Mouse (Mus musculus) mesoderm, embryonic 11.5 days (tissue): Measurements from ENCODE around the gene Sertad2.

Source experiments
- DNase-seq: peaks from one replicate; pipeline ENCODE4 v3.0.0-alpha.2; 2012; ENCODE audit warnings: low read depth, low spot score

The Sertad2 gene

DNA sequence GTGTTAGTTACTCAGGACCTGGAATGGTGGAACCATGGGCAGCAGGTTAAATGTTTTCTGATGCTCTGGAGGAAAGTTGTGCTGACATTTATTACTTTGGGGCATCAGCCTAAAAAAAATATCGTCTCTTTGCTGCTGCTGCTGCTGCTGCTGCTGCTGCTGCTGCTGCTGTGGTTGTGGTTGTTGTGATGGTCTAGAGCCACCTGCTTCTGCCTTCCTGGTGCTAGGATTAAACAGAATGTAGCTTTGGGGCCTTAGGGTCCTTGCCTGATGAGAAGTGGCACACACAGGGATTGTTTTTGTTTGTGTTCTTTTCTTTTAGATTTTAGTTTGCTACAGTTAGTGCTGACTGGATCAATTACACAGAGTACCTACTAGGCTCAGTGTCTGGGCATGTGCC lies 101.1 kb downstream of the Sertad2 start:
- DNase-seq: no peak

DNA sequence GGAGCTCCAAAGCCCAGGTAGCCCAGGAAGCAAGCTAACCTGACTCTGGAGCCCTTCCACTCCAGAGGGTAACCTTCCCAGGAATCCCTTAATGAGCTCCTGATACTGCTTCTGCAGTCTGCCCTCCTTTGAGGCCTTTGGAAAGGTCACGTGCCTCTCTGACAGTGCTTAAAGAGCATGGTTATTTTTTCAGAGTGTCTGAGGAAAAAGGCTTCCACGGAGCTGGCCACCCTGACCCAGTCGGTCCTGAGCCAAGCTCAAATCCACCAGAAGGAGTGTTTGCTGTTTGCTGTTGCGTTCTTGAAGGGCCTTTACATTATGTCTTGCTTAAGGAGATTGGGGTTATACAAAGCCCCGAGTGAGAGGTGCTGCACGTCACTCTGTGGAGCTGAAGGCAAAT lies 101.8 kb downstream of the Sertad2 start:
- DNase-seq: no peak

DNA sequence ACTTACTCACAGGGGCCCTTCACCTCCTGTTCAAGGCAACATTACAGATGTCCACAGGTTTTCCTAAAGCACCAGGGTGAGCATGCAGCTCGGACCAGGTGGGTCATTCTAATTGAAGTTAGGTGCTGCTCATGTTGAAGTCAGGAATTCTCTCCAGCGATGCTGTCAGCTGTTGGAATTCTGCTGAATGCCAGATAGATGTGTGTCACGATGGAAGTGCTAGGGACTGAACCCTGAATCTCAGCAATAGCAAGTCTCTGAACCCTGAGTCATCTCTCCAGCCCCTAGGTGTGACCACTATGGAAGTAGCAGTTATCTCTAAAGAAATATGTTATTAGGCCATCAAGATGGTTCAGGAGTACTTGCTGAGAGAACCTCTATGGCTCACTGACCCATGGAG lies 102.5 kb downstream of the Sertad2 start:
- DNase-seq: no peak

DNA sequence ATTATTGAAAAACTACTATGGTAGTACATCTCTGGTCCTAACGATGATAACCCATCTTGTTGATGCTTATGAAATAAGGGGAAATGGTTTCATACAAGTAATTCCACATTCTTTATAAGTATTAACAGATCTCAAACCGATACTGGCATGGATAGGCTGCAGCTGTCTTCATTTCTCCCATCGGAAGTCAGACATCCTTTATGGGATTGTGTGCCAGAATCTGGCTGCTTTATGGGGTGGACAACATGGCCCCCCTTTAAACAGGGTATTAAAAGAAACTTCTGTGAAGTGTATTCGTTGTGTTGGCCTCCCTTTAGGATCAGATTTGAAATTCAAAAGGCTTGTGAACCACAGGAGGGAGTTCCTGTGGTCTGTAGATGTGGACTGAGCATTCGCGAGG lies 103.1 kb downstream of the Sertad2 start:
- DNase-seq: no peak

DNA sequence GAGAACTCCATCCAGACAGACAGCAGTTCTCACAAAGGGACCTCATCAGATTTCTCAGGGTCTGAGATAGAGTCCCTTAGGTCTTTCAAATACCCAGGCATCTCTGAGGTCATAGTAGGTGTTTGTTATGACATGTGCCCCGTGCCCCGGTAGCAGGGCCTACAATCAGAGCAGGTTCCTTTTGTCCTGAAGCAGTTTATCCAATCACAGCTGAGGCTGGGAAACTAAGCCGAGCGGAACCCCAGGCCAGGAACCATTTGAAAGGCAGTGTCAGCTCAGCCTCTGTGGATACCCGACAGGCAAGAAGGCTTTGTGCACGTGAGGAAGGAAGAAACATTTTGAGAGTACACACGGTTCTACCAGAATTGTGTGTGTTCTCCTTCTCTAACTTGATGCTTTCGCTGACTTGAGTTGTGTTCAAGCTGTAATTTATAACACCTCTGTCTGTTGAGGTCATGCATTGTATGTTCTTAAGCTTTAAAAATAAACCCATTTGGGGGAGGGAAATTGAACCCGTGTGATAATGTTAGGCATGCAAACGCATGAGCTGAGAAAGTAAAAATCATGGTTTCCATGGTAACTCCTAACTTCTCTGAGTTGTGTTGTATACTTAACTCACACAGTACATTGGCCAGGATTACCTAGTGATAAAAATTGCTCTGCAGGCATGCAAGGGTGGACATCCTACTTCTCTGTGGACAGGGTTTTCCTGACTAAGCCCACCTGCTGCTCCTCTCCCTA lies 104.1 kb downstream of the Sertad2 start:
- DNase-seq: no peak

DNA sequence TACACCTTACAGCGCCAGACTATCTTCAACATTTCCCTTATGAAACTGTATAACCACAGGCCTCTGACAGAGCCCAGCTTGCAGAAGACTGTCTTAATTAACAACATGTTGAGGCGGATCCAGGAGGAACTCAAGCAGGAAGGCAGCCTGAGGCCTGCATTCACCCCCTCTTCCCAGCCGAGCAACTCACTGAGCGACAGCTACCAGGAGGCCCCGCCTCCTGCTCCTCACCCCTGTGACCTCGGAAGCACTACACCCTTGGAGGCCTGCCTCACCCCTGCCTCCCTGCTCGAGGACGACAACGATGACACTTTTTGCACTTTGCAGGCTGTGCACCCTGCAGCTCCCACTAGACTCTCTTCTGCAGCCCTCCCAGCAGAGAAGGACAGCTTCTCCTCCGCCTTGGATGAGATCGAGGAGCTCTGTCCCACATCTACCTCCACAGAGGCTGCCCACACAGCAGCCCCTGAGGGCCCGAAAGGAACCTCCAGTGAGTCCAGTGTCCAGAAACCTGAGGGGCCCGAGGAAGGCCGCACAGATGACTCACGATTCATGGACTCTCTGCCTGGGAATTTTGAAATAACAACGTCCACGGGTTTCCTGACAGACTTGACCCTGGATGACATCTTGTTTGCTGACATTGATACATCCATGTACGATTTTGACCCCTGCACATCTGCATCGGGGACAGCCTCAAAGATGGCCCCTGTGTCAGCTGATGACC lies 105.0 kb downstream of the Sertad2 start:
- peak; percentile 55 for DNase-seq

DNA sequence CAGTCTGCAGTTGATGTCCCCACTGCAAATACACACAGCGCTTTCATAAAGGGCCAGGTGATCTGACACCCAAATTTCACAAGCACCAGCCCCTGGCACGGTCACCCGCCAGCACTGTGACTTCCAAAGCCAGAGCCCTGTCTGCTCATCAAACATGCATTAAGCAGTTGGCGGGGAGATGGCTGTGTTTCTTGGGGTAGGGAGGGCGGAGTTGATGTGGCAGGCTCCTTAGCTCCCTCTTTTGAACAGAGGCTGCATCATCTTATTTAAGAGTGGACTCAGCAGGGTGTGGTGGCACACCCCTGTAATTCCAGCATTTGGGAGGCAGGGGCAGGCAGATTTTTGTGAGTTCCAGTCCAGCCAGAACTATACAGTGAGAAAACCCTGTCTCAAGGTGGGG lies 106.4 kb downstream of the Sertad2 start:
- DNase-seq: no peak

DNA sequence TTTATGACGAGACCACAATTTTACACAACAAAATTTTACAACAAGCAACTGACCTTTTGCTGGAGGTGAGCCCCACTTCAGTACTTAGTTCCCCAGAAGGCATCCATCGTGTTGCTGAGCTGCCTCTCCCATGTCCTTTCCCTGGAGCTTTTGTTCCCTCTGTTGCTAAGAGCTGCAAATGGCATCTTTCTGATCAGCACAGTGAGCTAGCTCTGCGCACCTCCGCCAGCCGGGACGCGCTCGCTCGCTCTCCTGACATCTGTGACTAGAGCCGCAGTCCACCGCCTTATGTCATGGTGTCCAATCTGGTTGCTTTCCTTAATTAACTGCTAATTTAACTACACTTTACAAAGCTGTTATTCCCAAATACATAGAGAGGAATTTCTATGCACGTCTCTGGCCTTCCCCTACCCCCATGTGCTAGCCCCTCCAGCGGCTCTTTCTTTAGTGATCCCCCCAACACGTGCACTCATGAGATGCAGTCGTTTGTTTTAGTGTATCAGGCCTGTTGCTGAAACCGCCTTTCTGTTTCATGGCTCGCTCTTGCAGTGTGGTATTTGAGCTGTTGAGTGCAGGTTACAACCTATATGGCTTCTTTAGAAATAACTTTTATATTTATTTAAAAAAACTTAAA lies 107.1 kb downstream of the Sertad2 start:
- peak; percentile 62 for DNase-seq

DNA sequence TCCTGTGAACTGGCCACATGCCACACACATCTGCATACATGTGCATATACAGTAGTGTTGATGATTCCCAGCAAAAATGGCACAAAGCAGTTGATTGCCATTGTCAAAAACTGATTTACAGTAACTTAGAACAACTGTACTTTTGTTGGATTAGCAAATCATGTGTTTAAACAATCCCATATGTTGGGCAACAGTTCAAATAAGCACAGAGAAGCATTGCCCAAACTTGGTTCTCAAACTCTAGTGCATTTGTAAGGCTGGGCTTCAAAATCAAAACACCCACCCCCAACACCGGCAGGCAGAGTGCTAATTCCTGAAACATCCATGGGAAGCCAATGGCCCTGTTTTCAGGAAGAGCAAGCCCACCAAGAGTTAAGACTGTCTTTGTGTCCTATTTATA lies 108.1 kb downstream of the Sertad2 start:
- DNase-seq: no peak

DNA sequence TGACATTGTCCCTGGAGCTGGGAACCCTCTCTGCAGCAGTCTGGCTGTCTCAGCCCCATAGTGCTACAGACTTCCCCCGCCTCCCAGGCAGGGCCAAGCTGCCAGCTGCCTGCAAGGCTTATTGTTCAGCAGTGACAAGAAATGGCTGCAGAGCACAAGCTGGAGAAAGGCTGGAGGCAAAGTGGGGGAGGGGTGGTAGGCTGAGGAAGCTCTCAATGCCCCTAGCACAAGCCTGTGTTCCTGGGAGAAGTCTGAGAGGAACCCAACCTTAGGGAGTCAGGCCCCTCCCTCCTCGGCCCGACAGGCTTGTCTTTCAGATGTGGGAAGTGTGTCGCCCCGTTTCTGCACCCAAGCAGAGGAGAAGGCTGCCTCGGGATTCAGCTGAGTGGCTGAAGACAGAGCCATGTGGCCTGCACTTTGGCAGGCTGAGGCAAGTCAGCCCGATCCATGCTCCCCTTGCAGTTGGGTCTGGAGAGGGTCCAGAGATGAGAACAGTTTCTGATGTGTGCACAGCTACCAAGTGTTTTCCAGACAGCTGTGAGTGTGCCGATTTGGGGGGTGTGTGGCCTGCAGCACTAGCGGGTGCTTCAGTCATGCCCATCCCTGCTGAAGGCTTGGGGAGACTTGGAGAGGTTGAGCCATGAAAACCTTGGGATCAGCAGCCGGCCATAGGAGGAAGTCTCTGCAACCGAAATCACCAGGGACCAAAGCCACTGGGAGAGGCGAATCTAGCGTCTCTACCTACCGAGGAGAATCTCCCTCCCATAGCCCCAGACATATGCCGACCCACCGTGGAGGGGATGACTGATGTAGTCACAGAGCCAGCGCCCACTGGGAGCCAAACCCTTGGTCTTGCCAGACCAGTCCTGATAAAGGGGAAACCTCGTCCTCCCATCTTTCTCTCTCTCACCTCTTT lies 113.0 kb downstream of the Sertad2 start:
- peak; percentile 84 for DNase-seq

DNA sequence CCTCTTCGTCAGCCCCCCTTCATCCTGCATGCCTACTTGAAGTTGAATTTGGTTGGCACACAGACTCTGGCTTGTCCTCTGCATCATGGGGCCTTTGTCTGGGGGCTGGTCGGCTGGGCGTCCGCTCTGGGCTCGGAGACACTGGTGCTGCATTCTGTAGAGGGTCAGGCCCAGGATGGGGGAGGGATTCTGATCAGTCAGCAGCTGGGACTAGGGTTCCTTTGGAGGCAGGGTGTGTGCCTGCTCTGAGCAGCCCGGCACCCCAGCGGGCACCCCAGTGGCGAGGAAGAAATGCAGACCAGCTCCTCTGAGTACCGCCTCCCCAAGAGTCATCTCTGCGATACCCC lies 113.6 kb downstream of the Sertad2 start:
- DNase-seq: no peak

DNA sequence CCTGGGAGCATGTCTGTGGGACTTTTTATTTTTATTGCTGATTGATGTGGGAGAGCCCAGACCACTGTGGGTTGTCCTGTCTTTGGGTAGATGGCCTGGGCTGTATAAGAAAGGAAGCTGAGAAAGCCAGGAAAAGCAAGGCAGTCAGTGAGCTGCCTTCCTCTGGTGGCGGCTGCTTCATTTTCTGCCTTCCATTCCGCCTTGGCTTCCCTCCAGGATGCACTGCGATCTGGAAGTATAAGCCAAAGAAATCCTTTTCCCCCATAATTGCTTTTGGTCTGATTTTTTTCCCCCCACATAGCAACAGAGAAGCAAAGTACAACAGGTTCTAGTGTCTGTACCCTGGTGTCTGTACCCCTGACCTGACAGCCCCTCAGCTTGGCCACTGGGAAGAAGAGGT lies 116.0 kb downstream of the Sertad2 start:
- no peak for DNase-seq

DNA sequence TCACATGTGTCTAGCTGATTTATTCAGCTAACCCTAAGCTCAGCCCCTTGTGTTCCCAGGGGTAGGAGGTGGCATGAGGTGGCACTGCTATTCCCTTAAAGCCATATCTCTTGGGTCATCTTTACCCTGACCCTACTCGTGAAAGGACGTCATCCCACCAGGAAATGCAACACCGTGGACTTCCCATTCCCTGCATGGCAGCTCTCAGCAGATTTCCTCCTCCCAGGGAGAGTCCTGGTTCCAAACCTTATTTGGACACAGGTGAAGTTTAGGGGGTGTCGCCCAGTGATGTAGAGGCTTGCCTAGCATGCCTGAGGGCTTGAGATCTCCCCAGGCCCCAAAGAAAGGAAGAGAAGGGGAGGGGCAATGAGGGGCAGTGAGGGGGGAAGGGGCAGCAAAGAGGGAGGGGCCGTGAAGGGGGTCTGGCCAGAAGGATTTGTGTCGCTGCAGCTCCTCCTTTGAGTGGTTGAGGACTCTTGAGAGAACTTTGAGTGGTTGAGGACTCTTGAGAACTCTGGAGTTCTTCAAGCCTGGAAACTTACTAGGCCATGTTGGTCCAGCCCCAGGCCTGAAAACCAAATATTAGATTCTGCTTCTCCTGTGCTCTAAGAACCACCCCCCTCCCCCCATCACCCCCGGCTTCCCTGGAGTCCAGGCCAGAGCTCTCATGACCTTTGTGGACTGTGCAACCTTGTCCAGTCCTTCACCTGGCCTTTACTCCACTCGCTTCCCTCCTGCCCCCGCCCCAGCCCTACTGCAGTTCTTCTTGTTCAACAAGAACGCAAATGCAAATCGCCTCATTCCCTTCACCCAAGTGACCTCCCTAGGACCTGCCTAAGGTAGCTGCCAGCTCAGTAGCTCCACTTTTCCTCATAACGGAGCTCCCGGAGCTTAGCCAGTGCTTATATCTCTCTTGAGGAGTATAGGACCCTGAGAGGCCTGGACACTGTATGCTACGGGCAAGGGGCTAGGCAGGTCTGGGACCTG lies 117.4 kb downstream of the Sertad2 start:
- DNase-seq: no peak

DNA sequence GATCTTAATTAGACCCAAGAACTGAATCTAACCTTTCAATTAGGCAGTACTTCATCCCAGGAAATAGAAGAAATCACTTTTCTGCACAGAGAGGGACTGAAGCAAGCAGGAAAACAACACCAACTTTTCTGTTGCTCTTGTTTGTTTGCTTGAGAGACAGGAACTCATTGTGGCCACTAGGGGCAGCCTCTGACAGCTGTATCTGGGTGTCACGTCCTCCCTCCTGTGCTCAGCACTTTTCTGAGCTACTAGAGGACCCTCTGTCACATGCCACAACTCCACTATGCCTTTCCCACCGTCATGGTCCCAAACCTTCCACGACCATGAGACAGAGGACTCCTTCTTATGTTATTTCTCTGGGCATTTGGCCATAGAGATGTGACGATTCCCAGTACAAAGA lies 118.6 kb downstream of the Sertad2 start:
- DNase-seq: no peak

DNA sequence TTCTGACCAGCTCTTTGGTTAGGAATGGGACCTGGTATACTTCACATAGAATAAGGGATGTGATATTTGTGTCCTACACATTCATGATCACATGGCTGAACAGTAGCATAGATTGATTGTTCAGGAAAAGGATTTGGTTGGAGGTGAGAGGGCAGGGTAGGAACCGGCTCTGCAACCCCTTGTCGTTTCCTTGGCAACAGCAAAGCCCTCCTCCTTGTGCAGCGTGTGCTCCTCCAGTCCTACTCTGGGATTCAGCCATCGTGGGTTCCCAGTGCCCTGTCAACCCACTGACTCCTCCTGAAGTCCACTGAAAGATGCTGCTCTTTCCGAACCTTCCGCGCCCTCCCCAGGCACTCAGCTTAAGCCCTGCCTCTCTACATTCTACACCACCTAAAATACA lies 119.8 kb downstream of the Sertad2 start:
- DNase-seq: no peak

DNA sequence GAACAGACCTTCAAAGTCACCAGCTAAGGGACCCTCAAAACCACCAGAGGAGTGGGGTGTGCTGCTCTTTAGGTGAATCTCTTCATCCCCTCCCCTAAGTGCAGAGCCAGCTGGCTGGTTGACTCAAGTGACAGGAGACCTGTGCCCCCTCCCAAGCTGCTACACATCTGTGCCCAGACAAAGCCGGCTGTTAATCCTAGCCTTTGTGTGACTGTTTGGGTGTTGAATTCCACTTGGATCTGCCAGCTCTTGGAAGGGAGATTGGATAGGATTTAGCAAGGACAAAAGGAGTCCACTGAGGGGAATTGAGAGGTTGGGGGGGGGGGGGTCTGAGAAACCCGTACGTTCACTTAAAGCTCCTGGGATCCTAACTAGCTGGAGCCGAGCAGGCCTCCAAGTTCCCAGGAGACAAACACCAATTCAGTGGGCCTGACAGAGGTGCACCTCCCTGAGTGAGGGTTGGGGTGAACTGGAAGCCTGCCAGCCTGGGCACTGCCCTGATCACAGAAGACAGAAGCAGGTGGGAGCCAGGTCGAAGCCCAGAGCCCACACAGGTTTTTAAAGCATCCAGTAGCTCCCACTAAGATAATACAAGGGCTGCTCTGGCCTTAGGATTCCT lies 120.6 kb downstream of the Sertad2 start:
- DNase-seq: no peak

DNA sequence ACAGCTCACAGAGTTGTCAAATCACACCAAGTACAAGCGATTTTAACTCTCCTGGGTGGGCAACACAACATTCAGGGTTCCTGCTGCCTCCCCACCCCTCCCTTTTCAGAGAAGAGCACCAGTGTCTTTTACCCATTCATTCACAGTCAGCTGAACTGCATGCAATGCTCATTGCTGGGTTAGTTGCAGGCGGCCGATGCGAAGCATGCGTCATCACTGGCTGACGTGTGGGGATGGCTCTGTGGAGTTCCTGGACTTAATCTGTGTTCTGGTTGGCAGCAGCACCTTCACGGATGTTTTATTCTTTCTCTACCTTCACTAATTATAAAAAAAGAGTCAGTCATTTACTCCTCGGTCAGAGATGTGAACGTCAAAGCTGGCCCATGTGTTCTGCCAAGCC lies 121.8 kb downstream of the Sertad2 start:
- no peak for DNase-seq

DNA sequence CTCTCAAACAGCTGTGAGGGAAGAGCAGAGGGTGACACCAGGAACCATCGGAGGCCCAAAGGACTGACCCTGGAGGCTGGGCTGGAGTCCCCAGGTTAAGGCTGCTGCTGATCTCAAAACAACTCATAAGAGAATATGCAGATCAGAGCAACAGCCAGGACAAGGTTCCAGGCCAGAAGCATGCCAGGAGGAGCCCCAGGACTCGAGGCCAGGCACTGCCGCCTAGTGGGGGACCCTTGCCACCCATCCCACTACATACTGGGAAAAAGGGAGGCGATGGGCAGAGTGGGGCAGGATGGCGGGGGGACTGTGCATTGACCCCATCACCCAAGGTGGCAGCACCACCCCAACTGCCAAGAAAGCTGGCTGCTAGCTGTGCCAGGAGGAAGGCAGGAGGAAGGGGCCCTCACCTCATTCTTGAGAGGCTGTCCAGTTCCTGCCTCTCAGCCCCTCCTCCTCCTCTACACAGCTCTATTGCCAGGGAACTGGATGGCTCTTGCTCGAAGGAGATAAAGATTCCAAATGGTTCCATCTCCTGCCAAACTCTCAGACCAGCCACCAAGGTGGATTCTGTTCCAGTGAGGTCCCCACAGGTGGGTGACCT lies 128.8 kb downstream of the Sertad2 start:
- DNase-seq: no peak

DNA sequence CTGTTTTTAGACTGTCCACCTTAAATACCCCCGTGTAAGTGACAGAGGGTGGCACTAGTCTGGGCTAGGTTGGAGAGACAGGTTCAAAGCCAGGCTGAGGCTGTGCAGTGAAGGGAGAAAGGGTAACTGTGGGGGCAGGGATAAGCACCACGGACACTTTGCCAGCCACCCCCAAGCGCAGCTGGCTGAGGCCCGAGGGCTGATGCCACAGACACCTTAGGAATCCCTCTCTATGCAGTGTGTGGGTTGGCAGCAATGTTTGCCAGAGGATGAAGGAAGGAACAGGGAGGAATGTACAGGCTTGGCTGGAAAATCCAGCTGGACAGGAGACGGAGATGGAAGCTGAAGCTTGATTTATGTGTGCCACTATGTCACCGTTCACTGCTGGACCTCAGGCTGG lies 129.5 kb downstream of the Sertad2 start:
- DNase-seq: no peak

DNA sequence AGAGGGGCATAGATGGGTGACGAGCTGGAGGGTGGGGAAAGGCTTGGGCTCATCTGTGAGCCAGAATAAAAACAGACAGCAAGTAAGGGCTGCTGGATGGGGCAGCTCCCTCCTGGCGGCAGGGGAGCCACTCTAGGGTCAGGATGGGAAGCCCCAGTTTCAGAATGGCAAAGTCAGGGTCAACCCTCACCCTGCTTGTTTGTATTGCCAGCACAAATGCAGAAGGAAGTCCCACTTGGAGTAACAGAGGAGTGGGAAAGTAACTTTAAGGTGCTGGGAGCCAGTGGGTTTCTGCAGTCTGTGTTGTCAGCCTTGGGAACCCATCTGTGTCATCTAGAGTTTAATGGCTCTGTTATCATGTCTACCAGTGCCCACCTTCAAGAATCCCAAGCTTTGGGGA lies 136.3 kb downstream of the Sertad2 start:
- DNase-seq: no peak
